Mouse (Mus musculus): ENCODE data around the gene Trp53bp1. TPM values are rescaled to one million over a fixed set of nuclear protein-coding genes. Genes with fewer than 3 reads are reported as not detected.

Gene Trp53bp1
- polyA plus RNA-seq, 1 experiment from 2014 or later, result 43.6 TPM

DNA sequence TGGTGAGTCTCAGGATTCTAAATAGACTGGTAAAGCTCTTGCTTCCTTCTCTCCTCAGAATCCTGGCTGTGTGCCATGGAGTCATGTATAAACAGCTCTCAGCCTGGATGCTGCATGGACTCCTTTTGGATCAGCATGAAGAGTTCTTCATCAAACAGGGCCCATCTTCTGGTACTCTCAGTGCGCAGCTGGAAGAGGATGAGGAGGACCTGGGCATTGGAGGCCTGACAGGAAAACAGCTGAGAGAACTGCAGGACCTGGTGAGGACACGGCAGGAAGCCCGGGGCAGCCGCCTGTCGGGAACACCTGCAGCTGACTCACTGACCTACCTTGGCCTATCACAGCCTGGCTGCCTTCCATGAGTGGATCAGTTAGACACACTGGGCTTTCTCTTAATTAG is 87.8 kb downstream of the Trp53bp1 start:
- ATAC-seq (replicated peaks; ENCODE audit: insufficient number of reproducible peaks, insufficient read depth, low FRiP score, low read depth), result no peak
- H3K27me3 ChIP-seq, result no peaks in the 10 kb centered on the region
- H3K9me3 ChIP-seq (replicated peaks), result no peaks in the 10 kb centered on the region
- H3K4me2 ChIP-seq, result no peak overlapping the region
- peaks cover 55% of the 10 kb centered on the region for H3K36me3 ChIP-seq
- no peak overlapping the region for H3K27ac ChIP-seq
- 72% methylated on average over 5 of the region's 5 CpGs for WGBS
- H3K9ac ChIP-seq, result no peak overlapping the region
- no peak overlapping the region for H3K4me3 ChIP-seq
- H3K4me1 ChIP-seq (replicated peaks), result no peaks in the 10 kb centered on the region

DNA sequence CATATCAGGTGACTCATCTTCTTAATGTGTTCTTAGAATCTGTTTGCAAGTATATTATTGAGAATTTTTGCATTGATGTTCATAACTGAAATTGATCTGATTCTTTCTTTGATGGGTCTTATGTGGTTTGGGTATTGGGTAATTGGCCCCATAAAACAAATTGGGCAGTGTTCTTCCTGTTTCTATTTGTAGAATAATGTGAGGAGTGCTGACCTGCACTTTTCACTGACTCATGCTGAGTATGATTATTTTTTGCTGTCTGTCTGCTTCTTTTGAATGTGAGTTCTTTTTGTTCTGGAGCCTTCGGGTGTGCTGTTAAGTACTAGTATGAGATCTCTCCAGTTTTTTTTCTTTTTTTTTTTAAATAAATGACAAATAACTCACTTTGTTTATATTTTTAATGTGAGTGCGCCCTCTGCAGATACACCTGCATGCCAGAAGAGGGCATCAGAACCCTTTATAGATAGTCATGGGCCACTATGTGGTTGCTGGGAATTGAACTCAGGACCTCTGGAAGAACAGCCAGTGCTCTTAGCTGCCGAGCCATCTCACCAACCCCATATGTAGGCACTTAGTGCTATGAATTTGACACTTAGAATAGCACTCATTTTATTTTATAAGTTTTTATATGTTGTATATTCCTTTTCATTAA is 92.3 kb downstream of the Trp53bp1 start:
- H3K9ac ChIP-seq, result no peak overlapping the region
- no peak overlapping the region for H3K4me2 ChIP-seq
- no peaks in the 10 kb centered on the region for H3K9me3 ChIP-seq (replicated peaks)
- H3K27me3 ChIP-seq, result no peaks in the 10 kb centered on the region
- no peaks in the 10 kb centered on the region for H3K4me1 ChIP-seq (replicated peaks)
- peaks cover 49% of the 10 kb centered on the region for H3K36me3 ChIP-seq
- H3K27ac ChIP-seq, result no peak overlapping the region
- no peak overlapping the region for H3K4me3 ChIP-seq
- ATAC-seq (replicated peaks; ENCODE audit: insufficient number of reproducible peaks, insufficient read depth, low FRiP score, low read depth), result no peak
- WGBS, result 97% methylated on average over 3 of the region's 3 CpGs

DNA sequence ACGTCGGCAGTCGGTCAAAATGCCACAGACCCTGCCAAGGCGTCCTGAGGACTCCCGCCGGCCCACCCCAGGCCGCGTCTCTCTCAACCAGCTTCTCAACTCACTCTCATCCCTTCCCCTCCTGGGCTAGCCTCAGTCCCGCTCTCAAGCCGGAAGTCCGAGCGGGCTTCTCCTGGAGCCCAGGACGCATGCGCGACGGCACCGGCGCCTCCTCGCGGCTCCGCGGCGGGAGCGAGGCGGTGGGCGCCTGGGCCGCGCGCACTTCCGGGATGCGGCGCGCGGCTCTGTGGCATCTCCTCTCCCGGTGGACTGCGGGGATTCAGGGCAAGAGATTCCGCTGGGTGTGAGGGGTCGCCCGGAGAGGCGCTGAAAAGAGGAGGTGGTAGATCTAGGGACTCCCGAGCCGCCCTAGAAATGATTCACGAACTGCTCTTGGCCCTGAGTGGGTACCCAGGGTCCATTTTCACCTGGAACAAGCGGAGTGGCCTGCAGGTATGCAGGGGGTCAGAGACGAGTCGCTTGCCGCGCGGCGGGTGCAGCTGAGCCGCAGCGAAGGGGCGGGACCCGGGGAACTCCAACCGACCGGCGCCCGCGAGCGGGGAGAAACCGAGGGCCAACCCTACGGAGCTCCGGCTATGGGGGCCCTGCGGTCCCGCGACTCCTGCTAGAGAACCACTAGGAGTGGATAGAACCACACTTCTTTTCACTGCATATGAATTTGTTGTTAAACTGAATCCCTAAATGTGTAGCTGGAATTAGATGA is 100.0 kb downstream of the Trp53bp1 start, which contains the start of gene Zscan29:
Gene Zscan29 (minus strand): TSS at position 146 of the 763 bp plus-strand sequence.
- H3K9me3 ChIP-seq (replicated peaks), result no peaks in the 10 kb centered on the region
- H3K4me3 ChIP-seq, result peak within 1 kb of the TSS; percentile 91
- under 1% methylated on average over 63 of the region's 66 CpGs for WGBS
- peak within 1 kb of the TSS; percentile 79 for H3K9ac ChIP-seq
- H3K27ac ChIP-seq, result peak within 1 kb of the TSS; percentile 88
- H3K4me2 ChIP-seq, result peak within 1 kb of the TSS; percentile 73
- no peaks in the 10 kb centered on the region for H3K27me3 ChIP-seq
- peaks cover 25% of the 10 kb centered on the region for H3K36me3 ChIP-seq
- ATAC-seq (replicated peaks; ENCODE audit: insufficient number of reproducible peaks, insufficient read depth, low FRiP score, low read depth), result peak; percentile 95
- peaks cover 18% of the 10 kb centered on the region for H3K4me1 ChIP-seq (replicated peaks)

DNA sequence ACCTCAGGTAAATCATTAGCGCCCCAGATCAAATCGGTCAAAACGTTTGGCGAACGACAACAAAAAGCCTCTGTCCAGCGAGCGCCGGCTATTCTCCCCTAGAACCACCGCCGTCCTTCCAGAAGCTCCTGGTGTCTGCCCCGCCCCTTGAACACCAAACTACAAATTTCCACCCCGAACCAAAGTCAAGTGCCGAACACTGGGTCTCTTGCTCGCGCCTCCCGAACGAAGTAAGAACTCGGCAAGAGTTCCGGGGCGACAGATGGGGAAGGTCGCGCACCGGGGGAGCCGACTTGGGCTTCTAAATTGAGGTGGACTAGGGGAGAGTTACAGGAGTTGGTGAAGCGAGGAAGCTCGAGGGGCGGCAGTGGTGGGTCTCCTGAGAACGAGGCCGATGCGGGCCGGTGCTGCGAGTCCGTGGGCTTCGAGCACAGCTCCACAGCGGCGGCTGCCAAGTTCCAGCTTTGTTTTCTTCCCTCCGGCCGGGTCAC is 100.7 kb downstream of the Trp53bp1 start, which contains the start of gene Tubgcp4:
Gene Tubgcp4 (plus strand): TSS at position 174 of the 491 bp plus-strand sequence.
- peak; percentile 16; the same call in 1 of the 2 replicates for ATAC-seq (replicated peaks; ENCODE audit: insufficient number of reproducible peaks, insufficient read depth, low FRiP score, low read depth)
- peaks cover 18% of the 10 kb centered on the region for H3K4me1 ChIP-seq (replicated peaks)
- peak within 1 kb of the TSS; percentile 88 for H3K27ac ChIP-seq
- peaks cover 27% of the 10 kb centered on the region for H3K36me3 ChIP-seq
- peak within 1 kb of the TSS; percentile 91 for H3K4me3 ChIP-seq
- H3K4me2 ChIP-seq, result peak within 1 kb of the TSS; percentile 73
- no peaks in the 10 kb centered on the region for H3K27me3 ChIP-seq
- peak within 1 kb of the TSS; percentile 79 for H3K9ac ChIP-seq
- H3K9me3 ChIP-seq (replicated peaks), result no peaks in the 10 kb centered on the region
- WGBS, result under 1% methylated on average over 37 of the region's 38 CpGs

DNA sequence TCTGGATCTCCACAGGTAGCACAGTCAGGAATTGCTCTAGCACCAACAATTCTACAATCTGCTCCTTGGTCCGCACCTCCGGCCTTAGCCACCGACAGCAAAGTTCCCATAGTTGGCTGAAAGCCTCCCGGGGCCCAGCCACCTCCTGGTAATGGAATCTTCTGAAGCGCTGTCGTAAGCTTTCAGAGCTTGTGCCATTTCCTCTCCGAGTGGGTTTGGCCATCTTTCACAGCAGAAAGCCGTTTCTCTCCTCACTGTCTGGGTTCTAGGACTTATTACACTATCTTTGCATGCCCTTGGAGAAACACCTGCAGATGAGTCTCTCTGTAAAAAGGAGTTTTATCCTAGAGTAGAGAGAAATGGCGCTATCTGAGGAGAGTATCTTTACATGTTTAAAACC is 101.3 kb downstream of the Trp53bp1 start:
- Histone ChIP-seq H3K9me3 (replicated peaks) (no peaks in the 10 kb centered on the region), H3K4me1 (replicated peaks) (peaks cover 18% of the 10 kb centered on the region), H3K27ac (peak overlapping the region; percentile 88), H3K36me3 (peaks cover 24% of the 10 kb centered on the region), H3K9ac (peak overlapping the region; percentile 79), H3K4me3 (peak overlapping the region; percentile 91), H3K4me2 (peak overlapping the region; percentile 73), H3K27me3 (no peaks in the 10 kb centered on the region)
- no peak for ATAC-seq (replicated peaks; ENCODE audit: insufficient number of reproducible peaks, insufficient read depth, low FRiP score, low read depth)
- WGBS, result 3% methylated on average over 9 of the region's 9 CpGs

DNA sequence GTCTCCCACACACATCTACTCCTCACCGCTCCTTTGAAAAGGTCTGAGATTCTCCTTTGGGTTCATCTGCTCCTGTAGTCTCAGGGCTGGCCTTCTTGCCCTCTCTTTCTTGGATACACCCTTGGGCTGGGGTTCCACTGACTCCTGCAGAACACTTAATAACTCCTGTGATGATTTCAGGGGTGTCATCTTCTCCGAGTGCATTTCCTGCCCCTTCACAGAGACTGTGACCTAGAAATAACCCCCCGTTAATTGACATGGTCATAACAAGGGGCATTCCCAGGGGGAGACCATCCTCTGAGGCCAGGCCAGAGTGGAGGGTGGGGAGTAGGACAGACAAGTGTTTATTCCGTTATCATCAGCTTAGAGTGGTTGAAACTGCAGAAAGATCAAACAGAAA is 102.0 kb downstream of the Trp53bp1 start:
- WGBS, result 41% methylated on average over 4 of the region's 4 CpGs
- H3K4me3 ChIP-seq, result peak overlapping the region; percentile 91
- no peak for ATAC-seq (replicated peaks; ENCODE audit: insufficient number of reproducible peaks, insufficient read depth, low FRiP score, low read depth)
- no peak overlapping the region for H3K27ac ChIP-seq
- no peaks in the 10 kb centered on the region for H3K27me3 ChIP-seq
- peaks cover 17% of the 10 kb centered on the region for H3K36me3 ChIP-seq
- H3K4me2 ChIP-seq, result peak overlapping the region; percentile 73
- peak overlapping the region; percentile 79; the same call in 1 of the 2 replicates for H3K9ac ChIP-seq
- no peaks in the 10 kb centered on the region for H3K9me3 ChIP-seq (replicated peaks)
- peaks cover 18% of the 10 kb centered on the region for H3K4me1 ChIP-seq (replicated peaks)

DNA sequence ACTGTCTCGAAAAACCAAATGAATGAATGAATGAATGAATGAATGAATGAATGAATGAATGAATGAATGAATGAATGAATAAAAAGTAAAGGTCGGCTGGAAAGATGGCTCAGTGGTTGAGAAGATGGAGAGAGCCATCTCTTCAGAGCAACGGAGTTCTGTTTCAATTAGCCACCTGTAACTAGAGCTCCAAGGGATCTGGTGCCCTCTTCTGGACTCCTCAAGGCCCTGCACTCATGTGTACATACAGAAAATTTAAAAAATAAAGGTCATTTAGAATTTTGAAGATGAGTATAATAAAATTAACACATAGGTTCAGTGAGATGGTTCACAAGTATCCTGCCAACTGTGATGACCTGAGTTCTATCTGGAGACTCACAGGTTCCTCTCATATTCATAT is 118.1 kb downstream of the Trp53bp1 start:
- Histone ChIP-seq H3K9me3 (replicated peaks) (no peaks in the 10 kb centered on the region), H3K9ac (no peak overlapping the region), H3K27ac (no peak overlapping the region), H3K4me2 (no peak overlapping the region), H3K36me3 (peaks cover 32% of the 10 kb centered on the region), H3K4me1 (replicated peaks) (no peaks in the 10 kb centered on the region), H3K4me3 (no peak overlapping the region), H3K27me3 (no peaks in the 10 kb centered on the region)
- 86% methylated on average over 3 of the region's 3 CpGs for WGBS
- no peak for ATAC-seq (replicated peaks; ENCODE audit: insufficient number of reproducible peaks, insufficient read depth, low FRiP score, low read depth)

DNA sequence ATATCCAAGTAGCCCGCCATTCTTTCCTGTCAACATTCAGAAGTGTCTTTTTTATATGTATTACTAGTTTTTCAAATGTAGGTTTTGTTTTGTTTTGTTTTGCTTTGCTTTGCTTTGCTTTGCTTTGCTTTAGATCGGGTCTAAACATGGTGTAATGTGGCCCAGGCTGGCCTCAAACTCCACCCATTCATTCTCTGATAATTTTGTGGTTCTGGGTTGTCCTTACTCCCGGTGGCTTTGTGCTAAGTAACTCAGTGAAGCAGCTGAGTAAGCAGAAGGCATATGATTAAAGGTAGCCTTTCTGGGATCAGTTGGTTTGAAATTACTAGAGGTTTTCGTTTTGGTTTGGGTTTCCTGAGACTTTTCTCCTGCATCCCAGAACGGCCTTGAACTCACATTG is 121.5 kb downstream of the Trp53bp1 start:
- Histone ChIP-seq H3K27me3 (no peaks in the 10 kb centered on the region), H3K9ac (no peak overlapping the region), H3K27ac (no peak overlapping the region), H3K36me3 (peaks cover 32% of the 10 kb centered on the region), H3K4me1 (replicated peaks) (no peaks in the 10 kb centered on the region), H3K4me3 (no peak overlapping the region), H3K4me2 (no peak overlapping the region), H3K9me3 (replicated peaks) (no peaks in the 10 kb centered on the region)
- ATAC-seq (replicated peaks; ENCODE audit: insufficient number of reproducible peaks, insufficient read depth, low FRiP score, low read depth), result no peak
- 78% methylated on average over 5 of the region's 5 CpGs for WGBS

Other genes starting within 250 kb of the Trp53bp1 start
- gene Epb42, start 234.3 kb downstream of the Trp53bp1 start, polyA plus RNA-seq (2015; fragmentation: Nextera tagmentation; extraction: Ambion mirVana), result 1.8 and 5.5 TPM in 2 replicates
- 0.06 TPM in 1 of 2 replicates, not detected in the other for gene Tgm5, start 185.6 kb downstream of the Trp53bp1 start, polyA plus RNA-seq (2015; fragmentation: Nextera tagmentation; extraction: Ambion mirVana)
- not detected in 2 replicates for gene Tgm7, start 161.6 kb downstream of the Trp53bp1 start, polyA plus RNA-seq (2015; fragmentation: Nextera tagmentation; extraction: Ambion mirVana)
- 14.6 and 15.1 TPM in 2 replicates for gene Adal, start 131.0 kb downstream of the Trp53bp1 start, polyA plus RNA-seq (2015; fragmentation: Nextera tagmentation; extraction: Ambion mirVana)
- 17.3 and 17.5 TPM in 2 replicates for gene Lcmt2, start 130.8 kb downstream of the Trp53bp1 start, polyA plus RNA-seq (2015; fragmentation: Nextera tagmentation; extraction: Ambion mirVana)
- gene Tubgcp4, start 100.8 kb downstream of the Trp53bp1 start, polyA plus RNA-seq (2015; fragmentation: Nextera tagmentation; extraction: Ambion mirVana), result 27.4 and 35.7 TPM in 2 replicates
- gene Zscan29, start 100.3 kb downstream of the Trp53bp1 start, polyA plus RNA-seq (2015; fragmentation: Nextera tagmentation; extraction: Ambion mirVana), result 6.4 TPM in 2 replicates
- 3.5 and 4.8 TPM in 2 replicates for gene Map1a, start 18.2 kb upstream of the Trp53bp1 start, polyA plus RNA-seq (2015; fragmentation: Nextera tagmentation; extraction: Ambion mirVana)
- 11.3 and 12.6 TPM in 2 replicates for gene Ppip5k1, start 84.0 kb upstream of the Trp53bp1 start, polyA plus RNA-seq (2015; fragmentation: Nextera tagmentation; extraction: Ambion mirVana)
- gene Ckmt1, start 86.3 kb upstream of the Trp53bp1 start, polyA plus RNA-seq (2015; fragmentation: Nextera tagmentation; extraction: Ambion mirVana), result 0.88 and 2.4 TPM in 2 replicates
- gene Strc, start 115.8 kb upstream of the Trp53bp1 start, polyA plus RNA-seq (2015; fragmentation: Nextera tagmentation; extraction: Ambion mirVana), result not detected in 2 replicates
- 441 and 490 TPM in 2 replicates for gene Pdia3, start 142.4 kb upstream of the Trp53bp1 start, polyA plus RNA-seq (2015; fragmentation: Nextera tagmentation; extraction: Ambion mirVana)
- gene Catsper2, start 142.4 kb upstream of the Trp53bp1 start, polyA plus RNA-seq (2015; fragmentation: Nextera tagmentation; extraction: Ambion mirVana), result 2.0 and 2.5 TPM in 2 replicates
- gene Ell3, start 172.9 kb upstream of the Trp53bp1 start, polyA plus RNA-seq (2015; fragmentation: Nextera tagmentation; extraction: Ambion mirVana), result 1.00 and 1.6 TPM in 2 replicates
- 466 and 549 TPM in 2 replicates for gene Serf2, start 177.8 kb upstream of the Trp53bp1 start, polyA plus RNA-seq (2015; fragmentation: Nextera tagmentation; extraction: Ambion mirVana)
- gene Hypk, start 181.9 kb upstream of the Trp53bp1 start, polyA plus RNA-seq (2015; fragmentation: Nextera tagmentation; extraction: Ambion mirVana), result 85.3 and 101 TPM in 2 replicates
- 0.13 and 0.19 TPM in 2 replicates for gene Serinc4, start 185.4 kb upstream of the Trp53bp1 start, polyA plus RNA-seq (2015; fragmentation: Nextera tagmentation; extraction: Ambion mirVana)
- 39.7 and 42.1 TPM in 2 replicates for gene Mfap1b, start 202.7 kb upstream of the Trp53bp1 start, polyA plus RNA-seq (2015; fragmentation: Nextera tagmentation; extraction: Ambion mirVana)
- 18.4 and 21.5 TPM in 2 replicates for gene Mfap1a, start 235.3 kb upstream of the Trp53bp1 start, polyA plus RNA-seq (2015; fragmentation: Nextera tagmentation; extraction: Ambion mirVana)
- 6.7 TPM in 2 replicates for gene Wdr76, start 235.3 kb upstream of the Trp53bp1 start, polyA plus RNA-seq (2015; fragmentation: Nextera tagmentation; extraction: Ambion mirVana)